Mouse (Mus musculus): ENCODE results near the gene Crlf1.

- TF ChIP-seq CTCF (IDR thresholded peaks at IDR 0.05; ENCODE audit: borderline replicate concordance, control insufficient read depth, extremely low read depth, insufficient read depth, low read length, poor library complexity) (no peak), POLR2A (IDR thresholded peaks at IDR 0.05; ENCODE audit: control insufficient read depth, extremely low read depth, insufficient read depth, low read length, poor library complexity) (no peak)
Observed at GRCm38 (mm10) chr8:70500386-70501301, 7.7 kb downstream of the Crlf1 start.
